Mouse (Mus musculus) forebrain, embryonic 10.5 days (tissue): ENCODE results near the gene Hist2h2ac. TPM values are rescaled to one million over a fixed set of nuclear protein-coding genes. Genes with fewer than 3 reads are reported as not detected.
"Not testable (repeated sequence)": the region's sequence is repeated elsewhere in the genome, so short reads cannot be mapped to it uniquely, and the experiment has no call there.

Experiments used
- DNase-seq: peaks from one replicate; pipeline ENCODE4 v3.0.0-alpha.2; 2017; ENCODE audit warnings: low spot score; ENCODE audit errors: extremely low spot score
- H3K27ac ChIP-seq: fragments of 300-500 bp; sonication (generic); 2 replicates; pipeline ENCODE4 v1.5.1; 2016; ENCODE audit warnings: mild to moderate bottlenecking
- H3K27me3 ChIP-seq: fragments of 300-500 bp; sonication (generic); 2 replicates; pipeline ENCODE4 v1.6.1; 2016; ENCODE audit warnings: mild to moderate bottlenecking; ENCODE audit not compliant: poor library complexity, severe bottlenecking
- H3K36me3 ChIP-seq: fragments of 300-500 bp; sonication (generic); replicated peaks from 2 replicates; pipeline ENCODE4 v1.6.1; 2016; ENCODE audit warnings: mild to moderate bottlenecking, moderate library complexity
- H3K4me1 ChIP-seq: fragments of 300-500 bp; sonication (generic); 2 replicates; pipeline ENCODE4 v1.6.1; 2016
- H3K4me3 ChIP-seq: fragments of 300-500 bp; sonication (generic); 2 replicates; pipeline ENCODE4 v1.5.1; 2016; ENCODE audit warnings: mild to moderate bottlenecking, moderate library complexity
- H3K9me3 ChIP-seq: fragments of 300-500 bp; sonication (generic); 2 replicates; pipeline ENCODE4 v1.6.1; 2016; ENCODE audit warnings: mild to moderate bottlenecking, moderate library complexity
- WGBS: fragments of 180-500 bp; shearing (Covaris S2); methylation state at CpG from one replicate; pipeline ENCODE4 v1.1.7; 2016; 5-methylcytosine and 5-hydroxymethylcytosine counted together
- polyA plus RNA-seq: library from polyadenylated mRNA; unstranded; fragments of >200 nt; fragmentation: Nextera tagmentation; extraction: Ambion mirVana; gene quantifications from 2 replicates; pipeline ENCODE4 v1.2.1, GENCODE M21; 2016

The Hist2h2ac gene
- polyA plus RNA-seq, 1 experiment from 2014 or later = 11.3 TPM

- WGBS = under 1% methylated on average over 42 of the region's 88 CpGs
- peak; percentile 82 for DNase-seq
- H3K36me3 ChIP-seq, H3K27me3 ChIP-seq, H3K9me3 ChIP-seq: not testable (repeated sequence)
- Histone ChIP-seq H3K4me3 (peak within 1 kb of the TSS; percentile 60), H3K4me1 (peaks cover 65% of the 10 kb centered on the region), H3K27ac (peak within 1 kb of the TSS; percentile 99)
Observed at GRCm38 (mm10) chr3:96245003-96245886, 24.6 kb upstream of the Hist2h2ac start, which contains the start of gene Hist2h2aa1. Gene Hist2h2aa1 (plus strand): TSS chr3:96245497.

DNA sequence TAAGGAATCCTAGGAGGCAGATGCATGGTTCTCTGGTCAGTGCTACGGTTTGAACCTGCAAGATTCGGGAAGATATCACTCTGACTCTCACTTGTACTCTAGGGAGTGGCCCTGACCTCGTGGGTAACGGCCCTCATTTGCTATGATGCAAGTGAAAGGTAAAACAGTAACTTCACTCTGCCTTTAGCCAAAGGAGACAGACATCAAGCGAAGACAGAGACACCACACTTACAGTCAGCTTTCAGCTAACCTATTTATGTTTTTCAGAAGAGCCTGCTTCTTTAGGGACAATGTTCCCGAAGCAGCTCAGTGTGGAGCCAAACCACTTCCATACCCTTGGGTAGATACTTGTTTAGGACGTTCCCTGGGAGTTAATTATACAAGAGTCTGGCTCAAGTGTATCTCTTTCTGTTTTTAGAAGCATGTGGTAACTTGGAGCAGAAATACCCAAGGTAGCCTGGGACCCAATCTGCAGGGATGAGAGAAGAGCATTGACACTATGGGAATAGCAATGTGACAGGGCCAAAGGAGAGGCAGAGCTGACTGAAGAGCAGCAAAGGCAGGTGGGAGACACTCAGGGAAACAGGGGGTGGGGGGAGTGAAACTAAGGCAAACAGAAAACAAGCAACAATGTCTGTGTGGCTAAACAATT lies 23.4 kb upstream of the Hist2h2ac start:
- no peaks in the 10 kb centered on the region for H3K27me3 ChIP-seq
- no peaks in the 10 kb centered on the region for H3K9me3 ChIP-seq
- H3K4me1 ChIP-seq = peaks cover 54% of the 10 kb centered on the region
- DNase-seq = no peak
- H3K4me3 ChIP-seq = peak overlapping the region; percentile 60; the same call in 1 of the 2 replicates
- H3K27ac ChIP-seq = peak overlapping the region; percentile 99
- no peaks in the 10 kb centered on the region for H3K36me3 ChIP-seq
- WGBS = 84% methylated on average over 7 of the region's 7 CpGs

GRCm38 (mm10) chr3:96240799-96241197 lies 20.1 kb upstream of the Hist2h2ac start:
- Histone ChIP-seq H3K4me3 (peak overlapping the region; percentile 39), H3K27ac (peak overlapping the region; percentile 99), H3K4me1 (peaks cover 55% of the 10 kb centered on the region), H3K9me3 (no peaks in the 10 kb centered on the region), H3K36me3 (no peaks in the 10 kb centered on the region), H3K27me3 (no peaks in the 10 kb centered on the region)
- WGBS = 80% methylated on average over 9 of the region's 9 CpGs
- DNase-seq = no peak

DNA sequence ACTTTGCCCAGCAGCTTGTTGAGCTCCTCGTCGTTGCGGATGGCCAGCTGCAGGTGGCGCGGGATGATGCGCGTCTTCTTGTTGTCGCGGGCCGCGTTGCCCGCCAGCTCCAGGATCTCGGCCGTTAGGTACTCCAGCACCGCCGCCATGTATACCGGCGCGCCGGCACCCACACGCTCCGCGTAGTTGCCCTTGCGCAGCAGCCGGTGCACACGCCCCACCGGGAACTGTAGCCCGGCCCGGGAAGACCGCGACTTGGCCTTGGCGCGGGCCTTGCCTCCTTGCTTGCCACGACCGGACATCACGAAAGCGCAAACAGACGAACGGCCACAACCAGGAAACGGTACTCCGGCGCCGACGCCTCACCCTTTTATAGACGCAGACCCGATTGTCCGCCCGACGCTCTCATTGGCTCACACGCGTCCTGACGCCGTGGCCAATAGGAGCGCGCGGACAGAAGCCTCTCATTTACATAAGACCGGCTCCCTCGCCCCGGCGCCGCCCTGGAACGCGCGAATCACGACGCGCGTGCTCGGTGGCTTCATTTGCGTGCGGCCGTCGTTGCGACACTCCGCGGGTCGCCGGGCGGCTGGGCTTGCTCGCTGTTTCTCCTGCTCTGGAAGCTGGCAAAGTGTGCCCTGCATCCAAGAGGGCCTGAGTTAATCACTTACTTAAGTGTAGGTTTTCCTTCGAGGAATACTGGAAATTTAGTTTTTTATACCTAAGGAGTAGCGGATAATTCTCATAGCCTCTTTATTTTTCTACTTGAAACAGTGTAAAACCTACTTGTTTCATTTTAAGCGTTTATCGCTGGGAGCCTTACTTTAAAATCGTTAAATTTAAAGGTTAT lies 19.5 kb upstream of the Hist2h2ac start, which contains the start of gene Hist2h2aa2:
TSS of gene Hist2h2aa2 (minus strand) at position 328 of the 850 bp plus-strand sequence.
- 4% methylated on average over 39 of the region's 85 CpGs for WGBS
- not testable (repeated sequence) for H3K9me3 ChIP-seq, H3K27me3 ChIP-seq, H3K36me3 ChIP-seq
- H3K27ac ChIP-seq = peak within 1 kb of the TSS; percentile 99
- DNase-seq = peak; percentile 71
- H3K4me1 ChIP-seq = peaks cover 55% of the 10 kb centered on the region
- peak within 1 kb of the TSS; percentile 43 for H3K4me3 ChIP-seq

- H3K36me3 ChIP-seq, H3K9me3 ChIP-seq, H3K27me3 ChIP-seq, DNase-seq: not testable (repeated sequence)
- 0% methylated on average over 25 of the region's 68 CpGs for WGBS
- H3K4me3 ChIP-seq = peak within 1 kb of the TSS; percentile 59
- H3K27ac ChIP-seq = peak within 1 kb of the TSS; percentile 93
- peaks cover 46% of the 10 kb centered on the region for H3K4me1 ChIP-seq
Observed at GRCm38 (mm10) chr3:96238954-96239793, 18.5 kb upstream of the Hist2h2ac start, which contains the start of gene Hist2h3c2. Gene Hist2h3c2 (minus strand): TSS chr3:96239127.

DNA sequence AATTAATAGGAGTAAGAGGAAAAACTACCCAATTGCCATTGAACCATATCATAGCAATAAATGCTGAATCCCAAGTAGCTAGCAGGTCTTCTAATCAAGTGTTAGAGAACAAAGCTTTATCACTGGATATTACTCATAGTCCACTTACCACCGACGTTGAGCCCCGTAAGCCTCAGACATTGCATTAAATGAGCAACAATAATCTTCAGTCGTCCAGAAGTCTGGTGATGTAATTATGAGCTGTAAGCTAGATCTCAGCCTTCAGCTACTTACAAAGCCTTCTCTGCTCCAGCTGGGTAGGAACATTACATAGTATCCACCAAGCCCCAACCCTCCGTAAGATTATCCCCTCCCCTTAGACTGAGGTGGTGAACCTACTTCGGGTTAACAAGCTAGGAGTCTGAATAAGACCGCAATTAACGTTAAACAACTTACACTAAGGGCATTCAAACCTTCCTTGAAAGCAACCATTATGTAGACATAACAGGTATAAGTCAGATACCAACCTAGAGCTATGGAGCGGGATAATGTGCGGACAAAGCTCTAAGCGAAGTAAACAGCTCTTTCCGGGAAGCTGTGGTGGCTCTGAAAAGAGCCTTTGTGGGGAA lies 17.3 kb upstream of the Hist2h2ac start:
- H3K4me1 ChIP-seq = peaks cover 34% of the 10 kb centered on the region
- DNase-seq = peak; percentile 52
- peak overlapping the region; percentile 59 for H3K4me3 ChIP-seq
- H3K27ac ChIP-seq = peak overlapping the region; percentile 93
- H3K36me3 ChIP-seq = no peaks in the 10 kb centered on the region
- H3K9me3 ChIP-seq = no peaks in the 10 kb centered on the region
- WGBS = 1% methylated on average over 12 of the region's 12 CpGs
- H3K27me3 ChIP-seq = no peaks in the 10 kb centered on the region

DNA sequence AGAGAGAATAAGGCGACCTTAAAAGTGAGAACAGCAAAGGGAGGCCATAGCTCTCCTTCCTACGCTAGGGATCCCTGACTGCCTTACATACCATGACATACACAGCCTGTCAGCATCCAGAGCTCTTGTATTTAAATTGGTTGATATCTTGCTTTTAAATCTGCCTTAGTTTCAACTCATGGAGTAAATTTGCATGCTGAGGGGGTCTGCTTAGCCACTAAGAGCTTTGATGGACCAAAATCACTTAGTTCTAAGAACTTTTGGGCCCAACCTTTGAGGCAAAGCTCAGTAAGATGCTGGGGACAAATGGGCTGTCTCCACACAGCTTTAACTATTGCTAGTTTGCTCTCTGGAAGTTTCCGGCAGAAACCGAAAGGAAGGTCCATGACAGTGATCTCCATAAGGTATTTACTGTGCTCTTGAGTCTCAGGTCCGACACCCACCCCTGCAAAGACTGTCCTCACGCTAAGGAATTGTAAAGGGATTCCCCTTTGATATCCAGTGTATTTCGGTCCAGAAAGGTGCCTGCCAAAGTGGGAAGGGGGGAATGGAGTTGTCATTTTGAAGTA lies 16.7 kb upstream of the Hist2h2ac start:
- Histone ChIP-seq H3K27me3 (no peaks in the 10 kb centered on the region), H3K4me1 (peaks cover 29% of the 10 kb centered on the region), H3K27ac (peak overlapping the region; percentile 93), H3K36me3 (no peaks in the 10 kb centered on the region), H3K9me3 (no peaks in the 10 kb centered on the region), H3K4me3 (peak overlapping the region; percentile 59)
- peak; percentile 44 for DNase-seq
- WGBS = 31% methylated on average over 7 of the region's 7 CpGs

DNA sequence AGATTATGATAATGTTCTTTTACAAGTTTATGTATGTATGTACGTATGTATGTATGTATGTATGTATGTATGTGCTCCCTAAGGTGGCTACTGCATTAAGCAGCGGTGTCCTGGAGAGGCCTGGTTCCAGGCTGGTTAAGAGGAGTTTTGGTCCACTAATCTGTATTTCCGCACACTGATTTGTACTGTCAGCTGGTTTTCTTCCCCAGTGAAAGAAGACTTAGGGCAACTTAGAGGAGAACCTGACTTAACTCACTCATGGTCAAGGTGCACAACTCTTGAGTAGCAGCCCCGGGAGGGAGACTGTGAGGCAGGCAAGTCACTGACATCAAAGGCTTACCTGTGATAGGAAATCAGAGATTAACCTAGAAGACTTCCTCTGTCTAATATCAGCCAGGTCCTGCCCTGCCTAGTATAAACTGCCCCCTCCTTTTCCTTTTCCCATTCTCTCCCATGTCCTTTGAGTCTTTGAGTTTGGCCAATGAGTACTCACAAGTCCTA lies 16.2 kb upstream of the Hist2h2ac start:
- H3K4me1 ChIP-seq = peaks cover 28% of the 10 kb centered on the region
- H3K27ac ChIP-seq = peak overlapping the region; percentile 93
- peak overlapping the region; percentile 59 for H3K4me3 ChIP-seq
- 86% methylated on average over 4 of the region's 4 CpGs for WGBS
- no peaks in the 10 kb centered on the region for H3K27me3 ChIP-seq
- DNase-seq = peak; percentile 38
- no peaks in the 10 kb centered on the region for H3K36me3 ChIP-seq
- no peaks in the 10 kb centered on the region for H3K9me3 ChIP-seq

DNA sequence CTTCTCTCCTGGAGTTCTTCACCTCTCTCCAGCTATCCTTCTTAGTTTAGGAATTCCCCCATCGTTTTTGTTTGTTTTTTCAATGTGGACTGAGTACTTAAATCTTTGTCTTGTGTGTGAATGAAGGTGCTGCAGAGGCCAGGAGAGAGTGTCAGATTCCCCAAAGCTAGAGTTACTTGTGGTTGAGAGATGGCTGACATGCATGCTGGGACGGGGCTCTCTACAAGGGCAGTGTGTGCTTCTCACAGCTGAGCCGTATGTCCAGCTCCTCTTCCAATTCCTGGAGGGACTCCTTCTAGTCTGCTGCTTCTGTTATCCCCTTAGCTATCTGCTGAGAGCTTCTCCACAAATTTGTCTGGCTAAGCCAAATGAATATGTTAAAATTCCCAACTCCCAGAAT lies 15.2 kb upstream of the Hist2h2ac start:
- H3K27ac ChIP-seq = 0 out of 2 replicates have a peak overlapping the region, but pooled peaks have one; percentile 26
- H3K4me1 ChIP-seq = peaks cover 22% of the 10 kb centered on the region
- H3K4me3 ChIP-seq = no peak overlapping the region
- no peaks in the 10 kb centered on the region for H3K36me3 ChIP-seq
- H3K9me3 ChIP-seq = no peaks in the 10 kb centered on the region
- no peak for DNase-seq
- H3K27me3 ChIP-seq = no peaks in the 10 kb centered on the region
- WGBS = 68% methylated on average over 3 of the region's 3 CpGs

DNA sequence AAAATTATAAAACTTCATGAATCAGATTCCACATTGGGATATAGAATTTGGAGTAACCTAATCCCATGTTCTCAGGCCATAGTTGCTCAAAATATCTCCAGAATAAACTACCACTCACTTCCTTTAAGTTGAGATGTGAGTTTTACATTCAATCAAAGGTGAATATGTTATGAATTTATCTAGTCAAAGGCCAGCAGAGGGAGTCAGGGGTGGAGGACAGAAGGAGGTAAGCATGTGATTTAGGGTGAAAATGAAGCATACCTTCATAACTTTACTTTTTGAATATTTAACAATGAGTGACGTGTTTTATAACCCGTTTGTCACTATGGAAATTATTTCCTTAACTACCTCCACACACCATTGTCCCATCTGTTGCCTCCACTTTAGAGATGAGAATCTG lies 14.2 kb upstream of the Hist2h2ac start:
- Histone ChIP-seq H3K27me3 (no peaks in the 10 kb centered on the region), H3K36me3 (no peaks in the 10 kb centered on the region), H3K9me3 (no peaks in the 10 kb centered on the region), H3K4me3 (no peak overlapping the region), H3K4me1 (peaks cover 18% of the 10 kb centered on the region), H3K27ac (no peak overlapping the region)
- no peak for DNase-seq
- WGBS = 96% methylated on average over 2 of the region's 2 CpGs

GRCm38 (mm10) chr3:96231758-96232120 lies 11.1 kb upstream of the Hist2h2ac start:
- DNase-seq = no peak
- Histone ChIP-seq H3K36me3 (no peaks in the 10 kb centered on the region), H3K27ac (no peak overlapping the region), H3K4me1 (peaks cover 13% of the 10 kb centered on the region), H3K9me3 (no peaks in the 10 kb centered on the region), H3K4me3 (no peak overlapping the region), H3K27me3 (no peaks in the 10 kb centered on the region)
- 69% methylated on average over 2 of the region's 2 CpGs for WGBS
